Mouse (Mus musculus) spleen, postnatal 4 days (tissue): Measurements from ENCODE around the gene Fmnl3.
"Not testable (repeated sequence)": the region's sequence is repeated elsewhere in the genome, so short reads cannot be mapped to it uniquely, and the experiment has no call there.

Source experiments
- DNase-seq, 2 experiments: peaks; one replicate each; pipeline ENCODE4 v3.0.0; 2022; ENCODE audit warnings: low spot score in 2 of 2

The Fmnl3 gene

DNA sequence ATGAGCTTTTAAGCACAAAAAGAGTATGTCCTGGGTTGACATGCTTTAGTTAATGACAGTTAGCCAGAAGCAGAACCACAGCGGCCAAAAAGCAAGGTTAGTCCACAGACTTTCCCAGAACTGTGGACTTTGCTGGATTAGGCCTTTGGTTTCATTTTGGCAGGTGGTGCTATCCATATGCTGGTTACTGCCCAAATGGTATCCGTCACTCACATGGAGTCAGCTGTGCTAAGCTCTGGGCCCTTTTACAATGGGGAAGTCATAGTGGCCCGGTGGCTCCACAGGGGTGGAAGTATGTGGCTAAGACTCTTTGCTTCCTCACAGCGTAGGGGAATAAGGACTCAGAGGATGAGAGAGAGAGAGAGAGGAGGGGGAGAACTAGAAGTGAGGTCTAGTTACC lies 17.7 kb upstream of the Fmnl3 start:
- DNase-seq = no peak

DNA sequence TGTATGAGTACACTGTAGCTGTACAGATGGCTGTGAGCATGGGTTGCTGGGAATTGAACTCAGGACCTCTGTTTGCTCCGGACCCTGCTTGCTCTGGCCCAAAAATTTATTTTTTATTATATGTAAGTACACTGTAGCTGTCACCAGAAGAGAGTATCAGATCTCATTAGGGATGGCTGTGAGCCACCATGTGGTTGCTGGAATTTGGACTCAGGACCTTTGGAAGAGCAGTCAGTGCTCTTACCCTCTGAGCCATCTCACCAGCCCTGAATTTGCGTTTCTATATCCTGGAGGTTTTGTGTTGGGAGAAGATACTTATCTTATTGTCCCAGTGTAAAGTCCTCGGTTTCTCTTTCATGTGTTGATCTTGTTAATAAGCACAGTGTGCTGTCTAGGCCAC lies 16.5 kb upstream of the Fmnl3 start:
- no peak for DNase-seq

DNA sequence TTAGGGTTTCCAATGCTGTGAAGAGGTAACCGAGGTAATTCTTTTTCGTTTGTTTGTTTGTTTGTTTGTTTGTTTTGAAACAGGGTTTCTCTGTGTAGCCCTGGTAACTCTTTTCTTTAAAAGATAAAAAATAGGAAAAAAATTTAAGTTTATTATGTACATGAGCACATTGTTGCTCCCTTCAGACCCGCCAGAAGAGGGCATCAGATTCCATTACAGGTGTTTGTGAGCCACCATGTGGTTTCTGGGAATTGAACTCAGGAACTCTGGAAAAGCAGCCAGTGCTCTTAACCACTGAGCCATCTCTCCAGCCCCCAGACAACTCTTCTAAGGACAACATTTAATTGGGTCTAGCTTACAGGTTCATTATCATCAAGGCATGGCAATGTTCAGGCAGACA lies 15.8 kb upstream of the Fmnl3 start:
- DNase-seq = not testable (repeated sequence)

DNA sequence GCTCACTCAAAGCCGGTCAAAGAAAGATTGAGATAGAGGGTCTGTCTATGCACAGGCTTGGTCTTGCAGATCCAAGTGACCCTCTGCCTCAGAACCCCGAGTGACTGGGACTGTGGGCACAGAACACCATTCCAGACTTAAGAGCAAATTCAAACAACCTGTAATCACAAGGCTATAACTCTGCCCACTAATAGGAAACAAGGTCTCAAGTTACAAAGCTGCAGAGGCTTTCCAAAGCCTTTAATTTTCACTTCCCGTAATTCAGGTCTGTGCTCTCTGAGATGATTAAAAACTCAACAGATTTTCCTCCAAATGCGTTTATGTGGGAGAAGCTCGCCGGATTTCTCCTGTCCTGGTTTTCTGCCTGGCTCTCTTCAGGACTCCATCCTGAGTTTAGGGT lies 13.8 kb upstream of the Fmnl3 start:
- no peak for DNase-seq

DNA sequence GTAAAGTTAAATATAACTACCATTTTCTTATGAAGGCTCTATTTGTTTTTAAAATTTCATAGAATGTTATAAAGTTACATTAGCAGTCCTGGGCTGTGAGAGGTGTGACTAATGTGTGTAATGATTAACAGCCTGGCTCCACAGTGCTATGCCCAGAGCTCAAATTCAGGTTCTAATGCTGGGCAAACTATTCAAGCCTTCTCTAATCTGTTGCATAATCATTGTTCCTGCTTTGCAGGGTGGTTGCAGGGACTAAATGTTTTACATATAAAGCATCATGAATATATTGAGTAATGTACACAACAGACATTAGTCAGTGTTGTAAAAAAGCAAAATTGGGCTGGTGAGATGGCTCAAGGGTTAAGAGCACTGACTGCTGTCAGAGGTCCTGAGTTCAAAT lies 12.6 kb upstream of the Fmnl3 start:
- no peak for DNase-seq

DNA sequence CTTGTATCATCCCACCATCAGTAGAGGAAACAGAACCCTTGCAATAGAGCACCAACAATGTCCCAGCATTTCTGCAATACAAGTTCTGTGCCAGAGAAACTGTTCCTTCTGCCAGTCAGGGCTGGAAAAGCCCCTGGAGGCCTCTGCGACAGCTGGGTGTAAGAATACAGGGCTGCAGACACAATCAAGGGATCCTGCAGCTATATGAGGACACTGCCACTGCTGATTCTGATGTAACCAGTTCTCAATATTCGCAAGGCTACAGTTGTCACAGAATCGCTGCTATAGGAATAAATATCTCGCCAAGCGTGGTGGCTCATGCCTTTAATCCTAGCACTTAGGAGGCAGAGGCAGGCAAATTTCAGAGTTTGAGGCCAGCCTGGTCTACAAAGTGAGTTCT lies 6.0 kb upstream of the Fmnl3 start:
- no peak for DNase-seq

DNA sequence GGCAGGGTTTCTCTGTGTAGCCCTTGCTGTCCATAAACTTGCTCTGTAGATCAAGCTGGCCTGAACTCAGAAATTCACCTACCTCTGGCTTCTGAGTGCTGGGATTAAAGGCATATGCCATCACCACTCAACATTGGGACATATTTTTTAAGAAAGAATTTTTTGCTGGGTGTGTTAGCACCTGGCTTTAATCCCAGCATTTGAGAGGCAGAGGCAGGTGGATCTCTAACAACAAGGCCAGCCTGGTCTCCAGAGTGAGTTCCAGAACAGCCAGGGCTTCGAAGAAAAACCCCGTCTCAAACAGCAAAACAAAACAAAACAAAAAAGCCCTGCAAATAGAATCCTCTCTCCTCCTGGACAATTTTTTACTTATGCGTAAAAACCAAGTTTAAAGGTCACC lies 5.3 kb upstream of the Fmnl3 start:
- DNase-seq = no peak

DNA sequence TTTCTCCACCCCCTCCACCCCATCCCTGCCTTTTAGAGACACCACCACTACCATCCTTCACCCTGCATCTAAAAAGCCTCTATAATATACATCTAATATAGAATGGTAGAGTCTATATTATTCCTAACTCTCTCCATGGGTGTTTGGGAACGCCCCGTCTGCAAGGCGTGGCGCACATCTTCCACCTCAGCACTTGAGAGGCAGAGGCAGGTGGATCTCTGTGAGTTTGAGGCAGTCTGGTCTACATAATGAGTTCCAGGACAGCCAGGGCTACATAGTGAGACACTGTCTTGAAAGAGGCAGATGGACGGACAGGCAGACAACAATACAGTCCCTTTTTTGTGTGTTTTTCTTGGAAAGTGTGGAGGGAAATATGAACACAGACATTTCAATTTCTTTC lies 4.8 kb upstream of the Fmnl3 start:
- DNase-seq = no peak

DNA sequence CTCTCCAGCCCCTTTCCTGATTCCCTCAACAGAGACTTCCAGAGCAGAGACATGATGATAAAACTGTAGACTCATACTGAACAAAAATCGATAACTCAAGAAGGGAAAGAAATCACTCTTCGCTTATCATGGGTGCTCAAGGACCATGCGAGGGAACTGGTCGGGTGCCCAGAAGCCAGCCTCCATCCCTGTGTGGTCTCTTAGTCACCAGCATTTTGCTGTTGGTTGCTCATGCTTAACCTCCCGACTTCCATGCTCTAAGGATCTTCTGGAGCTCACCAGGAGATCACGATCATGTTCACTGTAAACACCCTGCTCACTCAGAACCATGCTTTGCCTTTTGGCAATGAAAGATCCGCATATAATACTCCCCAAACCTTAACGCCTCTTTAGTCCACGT lies 2.5 kb upstream of the Fmnl3 start:
- DNase-seq = no peak

DNA sequence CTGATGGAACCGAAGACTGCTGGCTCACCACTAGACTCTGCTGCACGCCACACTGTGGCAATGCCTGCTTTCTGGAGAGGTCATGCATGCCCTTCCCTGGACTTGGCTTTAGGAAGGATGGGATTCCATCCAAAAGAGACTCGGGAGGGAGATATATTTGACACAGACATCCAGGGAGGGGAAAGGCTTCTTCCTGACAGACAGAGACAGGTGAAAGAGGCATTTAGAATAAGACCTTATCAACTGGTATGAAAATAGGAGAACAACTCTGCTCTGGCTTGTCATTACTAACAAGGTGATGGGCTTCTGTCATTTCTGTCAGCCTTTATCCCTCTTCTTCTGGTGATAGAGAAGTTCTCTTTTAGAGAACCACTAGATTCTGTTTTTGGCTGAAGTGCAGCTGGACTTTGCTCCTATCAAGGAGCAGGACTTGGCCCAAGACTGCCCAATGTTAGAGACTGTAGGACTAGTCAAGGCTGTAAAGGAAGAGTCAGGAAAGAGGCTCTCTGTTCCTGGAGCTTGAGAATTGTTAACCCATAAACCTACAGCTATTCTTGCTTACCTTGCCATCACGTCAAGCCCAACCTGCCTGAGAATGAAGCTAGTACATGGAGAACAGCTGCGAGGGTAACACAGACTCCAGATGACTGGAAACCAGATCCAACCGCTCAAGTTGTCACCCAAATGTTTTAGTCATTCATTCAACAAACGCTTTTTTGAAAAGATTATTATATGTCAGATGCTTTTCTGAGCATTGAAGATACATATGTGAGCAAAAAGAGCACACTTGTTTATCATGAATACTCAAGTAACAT lies 1.5 kb upstream of the Fmnl3 start:
- no peak for DNase-seq

DNA sequence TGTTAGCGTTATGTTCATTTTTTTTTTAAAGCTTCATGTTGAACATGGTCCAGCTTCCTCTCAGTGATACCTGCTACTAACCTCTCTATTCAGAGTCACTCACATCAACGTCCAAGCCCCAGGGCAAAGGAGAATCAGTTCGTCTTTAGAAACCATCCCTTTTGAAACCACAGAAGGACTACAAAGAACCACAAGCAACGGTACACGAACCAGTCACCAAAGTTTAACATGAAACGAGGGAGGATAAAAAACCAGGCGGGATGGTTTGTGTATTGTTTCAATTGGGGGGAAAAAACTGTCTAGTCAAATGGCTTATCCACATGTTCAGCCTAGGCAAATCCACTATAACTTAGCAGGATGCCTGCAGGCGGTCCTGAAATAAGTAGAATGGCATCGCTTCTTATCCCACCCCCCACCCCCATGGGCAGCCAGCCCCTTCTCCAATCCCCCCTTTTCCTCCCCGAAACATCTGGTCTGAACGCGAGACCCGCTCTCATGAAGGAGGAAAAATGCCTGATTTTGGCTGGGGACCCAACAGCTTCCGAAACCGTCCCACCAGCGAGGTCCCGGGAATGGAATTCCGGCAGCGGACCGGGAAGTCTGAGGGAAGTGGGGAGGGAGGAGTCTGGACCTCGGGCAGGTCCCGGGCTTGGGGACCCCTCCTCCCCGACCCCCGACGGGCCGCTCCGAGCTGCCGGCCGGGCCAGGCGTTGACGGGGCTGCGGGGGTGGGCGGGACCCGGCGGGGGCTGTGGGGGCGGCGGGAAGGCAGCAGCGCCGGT lies 701 bp downstream of the Fmnl3 start:
- peak in 1 of 2 experiments; percentile 69 for DNase-seq

DNA sequence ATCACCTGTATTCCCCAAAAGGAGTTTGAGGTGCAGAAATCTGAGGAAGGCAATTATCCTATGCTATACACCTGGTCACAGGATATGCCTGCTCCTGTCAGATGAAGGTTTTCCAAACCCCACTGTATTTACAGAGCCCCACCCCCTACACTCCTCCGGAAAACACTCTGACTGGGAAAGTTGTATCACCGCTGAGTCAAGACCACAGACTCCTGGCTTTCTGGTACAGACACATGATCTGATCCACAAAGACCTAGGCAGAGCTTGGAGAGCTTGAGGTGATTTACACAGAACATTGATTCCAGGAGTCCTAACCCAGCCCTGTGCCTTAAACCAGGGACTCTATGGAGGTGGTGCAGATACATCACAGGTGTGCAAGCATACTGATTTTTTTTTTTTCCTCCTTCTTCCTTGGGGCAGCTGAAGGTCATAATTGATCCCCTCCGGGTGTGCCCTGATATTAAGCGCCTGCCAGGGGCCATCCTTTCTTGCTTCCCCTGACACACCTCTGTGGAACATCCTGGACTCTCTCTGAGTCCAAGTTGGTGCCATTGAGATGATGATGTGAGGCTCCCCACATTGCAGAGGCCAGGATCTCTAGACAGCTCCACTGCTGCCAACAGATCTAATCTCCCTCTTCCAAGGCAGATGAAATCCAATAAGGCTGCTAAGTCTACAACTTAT lies 1.6 kb downstream of the Fmnl3 start:
- no peak for DNase-seq

DNA sequence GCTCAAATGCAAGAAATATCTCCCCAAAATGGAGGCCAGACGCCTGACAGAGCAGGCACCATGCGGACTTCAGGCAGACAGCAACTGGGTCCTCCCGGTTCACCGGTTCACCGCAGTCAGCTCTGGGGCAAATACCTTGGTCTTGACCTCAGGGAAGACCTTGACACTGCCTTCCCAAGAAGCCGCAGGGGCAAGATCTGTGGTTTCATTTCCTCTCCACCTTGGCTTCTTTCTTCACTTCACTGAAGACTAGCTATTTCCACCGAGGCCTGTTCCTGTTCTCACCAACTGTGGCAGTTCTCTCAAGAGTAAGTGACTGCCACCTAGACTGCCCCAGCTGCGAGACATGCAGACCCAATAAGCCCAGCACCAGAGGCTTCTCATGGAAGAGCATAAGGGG lies 5.4 kb downstream of the Fmnl3 start:
- peak in 1 of 2 experiments; percentile 50 for DNase-seq

DNA sequence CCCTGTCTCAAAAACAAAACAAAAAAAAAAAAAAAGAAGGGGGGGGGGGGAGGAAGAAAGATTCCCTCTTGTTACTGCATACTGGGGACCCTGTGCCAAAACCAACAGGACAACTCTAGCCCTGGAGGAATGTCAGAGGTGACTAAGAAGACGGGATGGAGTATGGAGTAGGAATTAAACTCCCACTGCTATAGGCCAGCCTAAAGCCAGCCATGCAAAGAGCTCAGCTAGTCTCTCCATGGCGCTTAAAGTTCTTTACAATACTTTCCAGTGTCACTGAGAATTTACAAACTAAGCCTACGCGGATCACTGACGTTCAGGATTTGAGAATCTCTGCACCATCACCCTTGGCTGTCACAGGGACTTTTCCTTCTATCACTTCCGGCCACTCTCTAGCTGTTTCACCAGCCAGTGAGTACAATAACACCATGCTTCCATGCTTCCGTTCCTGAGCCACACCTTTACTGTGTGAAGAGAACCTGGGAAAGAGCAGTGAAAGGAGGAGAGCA lies 6.2 kb downstream of the Fmnl3 start:
- DNase-seq = no peak

DNA sequence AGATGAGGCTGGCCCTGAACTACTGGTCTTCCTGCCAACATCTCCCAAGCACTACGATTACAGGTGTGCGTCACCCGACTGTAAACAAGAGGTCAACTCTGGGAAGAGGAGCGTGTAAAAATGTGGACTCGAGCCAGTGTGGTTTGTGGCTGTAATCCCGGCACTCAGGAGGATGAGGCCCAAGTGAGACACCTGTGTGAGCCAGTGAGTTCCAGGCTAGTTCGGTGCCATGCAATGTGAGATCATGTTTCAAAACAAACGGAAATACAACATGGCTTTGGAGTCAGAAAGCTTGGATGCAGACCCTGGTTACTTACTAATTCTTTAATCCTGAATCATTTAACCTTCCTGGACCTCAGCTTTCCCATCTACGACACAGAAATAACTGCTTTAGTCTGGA lies 11.3 kb downstream of the Fmnl3 start:
- no peak for DNase-seq

DNA sequence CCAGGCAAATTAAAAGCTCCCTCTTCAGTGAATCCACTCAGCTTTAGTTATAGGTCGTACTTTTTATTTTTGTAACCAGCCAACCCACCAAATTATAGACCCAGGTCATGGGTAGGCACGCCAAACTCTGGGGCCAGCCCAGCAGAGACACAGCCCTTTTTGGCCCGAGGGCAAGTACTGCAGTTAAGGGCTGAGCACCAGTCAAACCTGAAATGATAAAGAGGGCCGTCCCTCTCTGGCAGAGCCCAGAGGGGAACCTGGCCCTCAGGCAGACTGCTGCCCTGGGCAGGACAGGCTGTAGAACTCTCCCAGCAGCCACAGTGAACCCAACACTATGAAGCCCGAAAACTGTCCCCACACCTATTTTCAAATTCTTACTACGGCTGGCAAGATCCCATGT lies 13.8 kb downstream of the Fmnl3 start:
- DNase-seq = no peak

DNA sequence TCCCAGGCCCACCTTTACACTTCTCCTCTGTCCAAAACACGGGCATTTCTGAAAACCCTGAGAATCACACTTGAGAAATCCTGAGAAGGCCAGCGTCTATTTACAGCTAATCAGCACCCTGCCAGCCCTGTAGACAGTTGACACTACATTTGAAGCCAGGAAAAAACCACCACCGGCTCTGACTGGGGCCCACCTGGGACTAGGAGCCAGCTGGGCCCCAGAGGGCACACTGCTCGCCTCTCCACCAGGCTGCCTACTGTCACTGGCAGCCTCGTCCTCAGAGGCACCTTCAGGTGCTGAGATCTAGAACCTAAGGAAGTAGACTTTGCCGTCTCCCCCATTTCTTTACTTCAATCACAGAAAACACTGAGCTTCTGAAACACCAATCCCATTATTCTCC lies 14.6 kb downstream of the Fmnl3 start:
- DNase-seq = no peak

DNA sequence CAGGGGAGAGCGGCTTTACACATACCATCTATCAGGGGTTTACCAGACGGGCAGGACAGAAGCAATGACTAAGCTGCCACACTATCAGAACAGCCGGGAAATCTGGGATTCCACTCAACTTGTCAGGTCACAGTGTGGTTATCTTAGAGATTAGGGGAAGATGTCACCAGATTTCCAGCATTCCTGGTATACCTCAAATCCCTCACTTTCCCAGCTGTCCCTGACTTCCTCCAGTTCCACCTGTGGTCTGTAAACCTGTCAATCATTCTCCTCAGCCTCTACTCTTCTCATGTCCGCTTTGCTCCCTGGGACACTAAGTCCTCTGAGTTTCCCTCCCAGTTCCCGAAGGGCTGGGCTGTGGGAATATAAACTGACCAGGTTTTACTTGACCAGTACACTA lies 18.0 kb downstream of the Fmnl3 start:
- DNase-seq = no peak

DNA sequence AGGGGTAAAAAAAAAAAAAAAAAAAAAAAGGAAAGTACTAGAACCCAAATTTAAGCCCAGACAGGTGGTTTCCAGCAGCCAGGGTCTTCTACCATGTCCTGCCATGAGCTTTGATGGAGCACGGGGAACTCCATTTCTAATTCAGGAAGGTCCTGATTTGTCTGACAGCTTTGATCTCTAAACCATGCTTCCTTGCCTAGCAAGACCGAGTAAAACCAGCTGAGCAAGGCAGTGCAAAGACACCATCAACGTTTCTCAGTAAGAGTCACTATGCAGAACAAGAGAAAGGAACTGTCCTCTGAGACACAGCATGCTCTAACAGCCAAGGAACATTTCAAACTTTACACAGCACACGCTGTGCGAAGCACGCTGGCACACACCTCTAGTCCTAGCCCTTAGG lies 18.7 kb downstream of the Fmnl3 start:
- DNase-seq = no peak

DNA sequence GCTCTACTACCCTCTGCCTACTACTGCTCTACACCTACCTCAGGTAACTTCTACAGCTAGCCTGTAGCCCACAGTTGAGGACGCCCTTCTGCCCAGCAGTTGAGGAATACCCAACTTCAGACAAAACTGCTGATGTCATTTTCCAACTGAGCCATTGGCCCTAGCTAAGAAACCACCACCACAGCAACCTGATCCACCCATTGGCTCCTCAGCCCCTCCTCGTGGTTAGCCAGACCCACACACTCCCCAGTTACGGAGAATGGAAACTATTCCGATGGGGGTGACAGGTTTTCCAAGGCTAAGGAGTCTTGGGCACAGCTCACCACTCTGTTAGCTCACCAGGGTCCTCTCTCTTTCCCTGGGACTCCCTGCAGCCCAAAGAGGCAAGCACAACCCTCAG lies 25.3 kb downstream of the Fmnl3 start:
- DNase-seq = no peak

DNA sequence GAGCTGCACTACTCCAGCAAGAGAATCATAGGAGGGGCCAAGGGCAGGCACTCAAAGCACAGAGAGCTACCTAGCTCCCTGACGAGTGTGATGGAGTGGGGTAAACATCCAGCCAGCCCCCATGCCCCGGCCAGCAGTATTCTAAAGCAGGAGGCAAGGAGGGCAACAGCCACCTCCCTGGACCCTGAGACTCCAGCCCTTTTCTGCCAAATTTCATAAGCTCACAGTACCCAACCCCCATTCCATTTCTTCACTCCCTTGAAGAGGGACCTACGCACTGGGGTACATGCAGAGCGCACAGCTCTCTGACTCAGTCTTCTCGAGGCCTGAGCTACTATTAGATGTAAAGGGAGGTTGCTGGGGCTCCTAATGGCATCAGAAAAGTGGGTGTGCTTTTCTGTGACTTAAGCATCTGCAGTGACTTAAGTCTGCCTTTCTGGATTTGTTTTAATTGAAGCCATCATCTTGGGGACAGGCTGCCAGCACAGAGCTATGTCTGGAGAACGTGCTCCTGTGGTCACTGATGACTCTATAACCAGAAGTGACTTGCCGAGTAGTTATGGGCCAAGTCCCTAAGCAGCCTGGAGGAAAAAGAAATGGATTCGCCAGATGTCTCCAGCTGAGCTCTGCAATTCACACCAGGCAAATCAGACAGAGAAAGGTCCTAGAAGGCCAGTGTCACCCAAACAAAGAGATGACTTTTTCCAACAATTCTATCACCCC lies 26.0 kb downstream of the Fmnl3 start:
- DNase-seq = no peak
